Mouse (Mus musculus) olfactory bulb, adult 2 months (tissue): ENCODE data around the gene Abca5. TPM values are rescaled to one million over a fixed set of nuclear protein-coding genes. Genes with fewer than 3 reads are reported as not detected.
"Not testable (repeated sequence)": the region's sequence is repeated elsewhere in the genome, so short reads cannot be mapped to it uniquely, and the experiment has no call there.

Experiments used
- H3K27ac ChIP-seq: fragments of 200-500 bp; 2 replicates; pipeline ENCODE4 v1.5.1; 2012; ENCODE audit warnings: low read depth, low read length; ENCODE audit not compliant: insufficient read depth
- H3K4me1 ChIP-seq: fragments of 200-500 bp; 2 replicates; pipeline ENCODE4 v1.6.1; 2012; ENCODE audit warnings: low read length; ENCODE audit not compliant: control insufficient read depth, insufficient read depth
- H3K4me3 ChIP-seq: fragments of 200-500 bp; 2 replicates; pipeline ENCODE4 v1.5.1; 2012; ENCODE audit warnings: mild to moderate bottlenecking, low read depth, low read length, moderate library complexity; ENCODE audit not compliant: insufficient read depth
- CTCF ChIP-seq: fragments of 200-500 bp; IDR thresholded peaks from 2 replicates; pipeline ENCODE4 v1.5.1; 2012; ENCODE audit warnings: low read depth, mild to moderate bottlenecking, low read length, moderate library complexity; ENCODE audit not compliant: insufficient read depth
- POLR2A ChIP-seq: fragments of 200-500 bp; IDR thresholded peaks from 2 replicates; pipeline ENCODE4 v1.6.1; 2012; ENCODE audit warnings: mild to moderate bottlenecking, low read depth, low read length, moderate library complexity; ENCODE audit not compliant: insufficient read depth
- WGBS: fragments of 180-500 bp; shearing (Covaris S2); methylation state at CpG from one replicate; pipeline ENCODE4 v1.1.7; 2018; 5-methylcytosine and 5-hydroxymethylcytosine counted together
- polyA plus RNA-seq: library from polyadenylated mRNA; stranded (reverse); fragments of >200 nt; gene quantifications from 2 replicates; pipeline ENCODE4 v1.2.4, GENCODE M21; 2012; ENCODE audit warnings: low replicate concordance; ENCODE audit not compliant: missing spikeins, insufficient read depth, insufficient read length

Abca5 gene
- polyA plus RNA-seq, 1 experiment = not detected

DNA sequence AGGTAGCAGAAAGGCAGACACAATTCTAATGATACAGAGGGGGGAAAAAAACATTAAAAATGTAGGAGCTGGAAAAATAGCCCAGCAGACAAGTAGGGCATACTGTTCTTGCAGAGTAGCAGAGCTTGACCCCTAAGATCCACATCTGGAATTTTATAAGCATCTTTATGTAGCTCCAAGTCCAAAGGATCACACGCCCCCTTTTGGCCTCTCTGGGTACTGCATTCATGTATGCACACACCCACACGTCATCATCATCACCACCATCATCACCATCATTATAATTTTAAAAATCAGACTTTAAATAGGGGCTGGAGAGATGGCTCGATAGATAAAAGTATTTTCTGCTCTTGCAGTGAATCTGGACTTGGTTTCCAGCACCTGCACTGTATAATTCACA is 29.4 kb upstream of the Abca5 start:
- WGBS = 87% methylated on average over 3 of the region's 3 CpGs
- TF ChIP-seq POLR2A (no peak), CTCF (no peak)
- Histone ChIP-seq H3K27ac (no peak overlapping the region), H3K4me3 (no peak overlapping the region), H3K4me1 (no peaks in the 10 kb centered on the region)

DNA sequence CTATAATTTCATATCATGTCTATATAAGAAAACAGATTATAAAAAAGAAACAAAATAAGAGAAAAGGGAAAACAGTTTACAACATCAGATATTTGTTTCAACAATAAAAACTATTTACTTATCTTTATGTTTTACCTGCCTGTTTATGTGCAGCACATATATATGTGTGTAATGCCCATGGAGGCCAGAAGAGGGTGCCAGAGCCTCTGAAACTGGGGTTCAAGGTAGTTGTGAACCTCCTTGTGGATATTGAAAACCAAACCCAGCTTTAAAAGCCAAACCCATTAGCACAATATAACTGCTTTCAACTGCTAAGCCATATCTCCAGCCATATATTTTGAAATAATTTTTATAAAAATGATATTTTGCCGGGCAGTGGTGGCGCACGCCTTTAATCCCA is 27.5 kb upstream of the Abca5 start:
- no peaks in the 10 kb centered on the region for H3K4me1 ChIP-seq
- TF ChIP-seq CTCF (no peak), POLR2A (no peak)
- no peak overlapping the region for H3K4me3 ChIP-seq
- no peak overlapping the region for H3K27ac ChIP-seq
- 84% methylated on average over 3 of the region's 3 CpGs for WGBS

DNA sequence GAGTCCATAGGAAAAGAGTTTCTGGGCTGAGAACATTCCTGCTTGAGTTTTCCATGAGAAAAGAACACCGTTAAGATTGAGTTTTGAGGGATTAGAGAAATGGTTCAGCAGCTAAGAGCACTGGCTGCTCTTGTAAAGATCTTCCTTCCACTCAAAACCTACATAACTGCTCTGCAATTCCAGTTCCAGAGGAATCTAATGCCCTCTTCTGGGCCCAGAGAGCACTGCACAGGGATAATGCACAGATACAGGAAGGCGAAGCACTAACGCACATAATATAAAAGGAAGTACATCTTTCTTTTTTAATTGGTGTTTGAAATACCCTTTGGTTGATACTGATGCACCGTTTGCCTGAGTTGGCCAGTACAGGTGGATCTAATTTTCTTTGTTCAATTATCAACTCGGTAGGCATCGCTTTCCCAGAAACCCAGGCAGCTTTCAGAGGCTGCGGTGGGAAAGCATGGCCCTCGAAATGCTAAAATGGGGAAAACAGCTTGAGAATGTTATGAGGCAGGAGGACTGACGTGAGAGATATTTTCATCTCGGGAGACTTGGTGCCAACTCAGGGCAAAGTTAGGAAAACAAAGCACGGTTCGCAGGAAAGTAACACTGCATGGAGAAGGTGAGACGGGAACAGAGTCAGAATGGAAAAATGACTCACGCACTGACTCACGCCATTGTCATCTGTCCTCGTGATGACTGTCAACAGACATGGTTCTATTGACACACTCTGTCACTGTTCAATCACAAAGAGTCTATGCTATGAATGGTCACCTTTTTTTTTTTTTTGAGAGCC is 20.4 kb upstream of the Abca5 start:
- H3K4me1 ChIP-seq = no peaks in the 10 kb centered on the region
- WGBS = 67% methylated on average over 16 of the region's 16 CpGs
- TF ChIP-seq CTCF = no peak
- no peak for TF ChIP-seq POLR2A
- H3K27ac ChIP-seq = no peak overlapping the region
- no peak overlapping the region for H3K4me3 ChIP-seq

DNA sequence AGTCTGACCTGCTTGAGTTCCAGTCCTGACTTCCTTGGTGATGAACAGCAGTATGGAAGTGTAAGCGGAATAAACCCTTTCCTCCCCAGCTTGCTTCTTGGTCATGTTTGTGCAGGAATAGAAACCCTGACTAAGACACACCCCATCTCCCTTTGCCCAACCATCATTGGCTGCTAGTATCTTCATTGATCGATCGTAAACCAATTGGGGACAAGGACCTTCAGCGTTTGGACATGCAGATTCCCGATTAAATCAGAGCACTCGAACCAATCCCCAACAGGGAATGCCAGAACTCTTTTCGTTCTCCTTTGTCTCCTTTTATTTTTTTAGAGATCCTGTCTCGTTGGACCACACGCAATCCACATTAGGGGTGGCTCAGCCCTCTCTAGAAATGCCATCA is 17.6 kb upstream of the Abca5 start:
- H3K27ac ChIP-seq, H3K4me3 ChIP-seq, H3K4me1 ChIP-seq: not testable (repeated sequence)
- 84% methylated on average over 9 of the region's 9 CpGs for WGBS

DNA sequence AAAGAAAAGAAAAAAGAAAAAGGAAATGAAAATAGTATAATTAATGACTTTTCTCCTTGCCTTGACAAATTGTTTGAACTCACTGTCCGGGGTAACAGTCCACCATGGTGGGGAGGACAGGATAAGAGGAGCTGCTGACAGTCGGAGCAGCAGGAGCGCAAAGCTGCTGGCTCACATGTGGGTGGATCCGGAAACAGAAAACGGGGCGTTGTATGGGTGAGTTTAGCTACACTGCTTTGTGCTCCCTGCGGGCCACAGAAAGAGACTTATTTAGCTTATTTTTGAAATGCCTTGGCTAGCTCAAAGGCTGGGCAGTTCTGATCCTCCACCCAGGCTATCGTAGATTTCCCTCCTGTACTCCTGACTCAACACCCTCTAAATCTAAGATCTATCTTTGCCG is 16.7 kb upstream of the Abca5 start:
- no peak overlapping the region for H3K27ac ChIP-seq
- 58% methylated on average over 9 of the region's 9 CpGs for WGBS

DNA sequence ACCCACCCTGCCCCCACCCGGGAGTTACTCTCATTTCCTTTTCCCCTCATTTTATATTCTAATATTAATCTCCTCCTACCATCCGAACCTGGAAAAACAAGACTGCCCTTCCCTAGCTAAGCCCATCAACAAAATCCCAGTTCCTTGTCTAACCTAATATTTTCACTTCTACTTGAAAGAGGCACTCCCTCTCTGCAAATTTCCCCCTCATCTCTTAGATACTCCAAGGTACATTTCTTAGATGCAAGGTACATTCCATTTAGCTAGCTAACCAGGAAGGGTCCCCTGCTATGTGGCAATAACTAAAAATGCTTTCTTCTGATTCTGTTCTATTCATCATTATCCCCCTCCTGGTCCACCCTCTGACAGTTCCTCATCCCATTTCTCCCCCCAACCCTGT is 10.7 kb upstream of the Abca5 start:
- Histone ChIP-seq H3K4me1 (no peaks in the 10 kb centered on the region), H3K4me3 (no peak overlapping the region), H3K27ac (no peak overlapping the region)
- no peak for TF ChIP-seq POLR2A
- TF ChIP-seq CTCF = no peak
- 87% methylated on average over 2 of the region's 2 CpGs for WGBS

More for the DNA sequence above, 16.7 kb upstream of the Abca5 start:
- Histone ChIP-seq H3K4me3 (no peak overlapping the region), H3K4me1 (no peaks in the 10 kb centered on the region)
- TF ChIP-seq CTCF (no peak), POLR2A (no peak)

DNA sequence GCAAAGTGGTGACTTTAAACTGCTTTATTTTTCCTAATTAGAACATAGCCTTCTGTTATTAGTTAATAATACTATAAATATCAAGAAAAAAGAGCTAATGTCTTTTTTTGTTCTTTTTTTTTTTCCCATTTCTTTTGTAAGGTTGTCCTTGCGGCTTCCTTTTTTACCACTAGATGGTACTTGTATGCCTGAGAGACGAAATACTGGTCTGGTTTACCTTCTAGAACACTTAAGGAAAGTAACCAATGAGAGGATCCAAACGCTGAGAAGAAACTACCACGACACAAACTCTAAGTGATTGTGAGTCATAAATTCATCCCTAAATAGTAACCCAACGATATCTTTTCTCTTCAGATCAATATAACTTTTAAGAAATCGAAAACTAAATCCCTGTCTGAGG is 10.3 kb upstream of the Abca5 start:
- H3K4me3 ChIP-seq = no peak overlapping the region
- no peaks in the 10 kb centered on the region for H3K4me1 ChIP-seq
- 63% methylated on average over 6 of the region's 6 CpGs for WGBS
- no peak overlapping the region for H3K27ac ChIP-seq
- no peak for TF ChIP-seq POLR2A
- no peak for TF ChIP-seq CTCF

DNA sequence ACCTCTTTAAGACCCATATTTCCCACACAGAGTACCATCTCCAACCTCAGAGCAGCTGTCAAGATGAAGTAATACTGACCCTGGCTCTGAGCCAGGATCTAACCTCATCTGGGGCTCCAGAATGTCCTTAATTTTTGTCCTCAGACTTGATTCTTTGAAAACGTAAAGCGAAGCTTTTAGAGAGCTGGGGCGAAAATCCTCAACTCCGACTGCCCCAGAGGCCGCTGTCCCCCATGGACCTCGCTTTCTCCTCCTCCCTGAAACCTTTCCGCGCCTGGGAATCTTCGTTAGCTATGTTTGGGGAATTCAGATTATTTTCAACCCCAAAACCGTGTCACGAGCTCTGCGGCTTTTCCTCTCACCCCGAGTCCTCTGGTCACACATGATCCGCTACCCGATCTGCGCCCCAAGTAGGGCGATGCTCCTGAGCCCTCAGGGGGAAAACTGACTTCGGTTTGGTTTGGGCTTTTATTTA is 665 bp downstream of the Abca5 start:
- WGBS = under 1% methylated on average over 18 of the region's 18 CpGs
- TF ChIP-seq CTCF (no peak), POLR2A (no peak)

DNA sequence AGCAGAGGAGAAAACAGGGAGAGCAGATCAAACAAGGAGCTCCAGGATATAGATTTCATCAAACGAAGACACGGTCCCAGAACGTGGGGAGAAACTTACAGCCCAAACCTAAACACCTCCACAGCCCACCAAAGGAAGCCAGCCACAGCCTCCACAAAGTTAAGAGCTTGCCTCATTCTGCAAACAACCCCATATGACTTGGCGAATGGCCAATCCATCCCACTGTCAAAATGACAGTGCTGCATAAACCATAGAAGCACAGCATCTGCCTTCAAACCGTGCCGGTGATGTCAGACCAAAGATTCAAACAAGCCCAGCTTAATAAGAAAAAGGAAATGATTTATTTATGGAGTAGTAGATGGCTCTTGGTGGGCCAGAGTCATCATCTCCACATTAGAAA is 7.4 kb downstream of the Abca5 start:
- TF ChIP-seq CTCF = no peak
- no peak for TF ChIP-seq POLR2A
- WGBS = 71% methylated on average over 6 of the region's 6 CpGs
- Histone ChIP-seq H3K4me1 (no peaks in the 10 kb centered on the region), H3K4me3 (no peak overlapping the region), H3K27ac (no peak overlapping the region)

More for the DNA sequence above, 665 bp downstream of the Abca5 start:
- Histone ChIP-seq H3K4me3 (peak overlapping the region; percentile 61), H3K4me1 (0 out of 2 replicates have a peak, but pooled peaks cover 2% of the 10 kb centered on the region), H3K27ac (no peak overlapping the region)
